Mouse (Mus musculus) heart, postnatal 36 days (tissue): ENCODE measurements around the gene Fthl17f. TPM values are rescaled to one million over a fixed set of nuclear protein-coding genes. Genes with fewer than 3 reads are reported as not detected.
"Not testable (repeated sequence)": the region's sequence is repeated elsewhere in the genome, so short reads cannot be mapped to it uniquely, and the experiment has no call there.

ENCODE experiments used
- DNase-seq, 2 experiments: peaks; one replicate each; pipeline ENCODE4 v3.0.0; 2021 to 2022
- intact Hi-C: fragments of 180-260 bp; cut with DNase I; formaldehyde crosslinking; loops from one replicate; pipeline ENCODE4 v1.15.1; 2025
- total RNA-seq, 2 experiments: library from RNA; stranded (reverse); gene quantifications; 2 replicates each; pipeline ENCODE4 v1.2.3; 2021

Gene Fthl17f
- total RNA-seq, result not detected

GRCm38 (mm10) chrX:9062715-9063114 lies at the start of gene Fthl17f:
Gene Fthl17f, plus strand, starts transcription at chrX:9063015.
- intact Hi-C loops, DNase-seq: not testable (repeated sequence)

GRCm38 (mm10) chrX:9016079-9016478 lies 46.7 kb upstream of the Fthl17f start:
- intact Hi-C loops, result no loop called here

GRCm38 (mm10) chrX:9019481-9019880 lies 43.3 kb upstream of the Fthl17f start:
- intact Hi-C loops, result no loop called here
- DNase-seq, result no peak

More at GRCm38 (mm10) chrX:9016079-9016478, 46.7 kb upstream of the Fthl17f start:
- DNase-seq, result no peak

- DNase-seq, intact Hi-C loops: not testable (repeated sequence)
Measured at GRCm38 (mm10) chrX:9033193-9033592, 29.6 kb upstream of the Fthl17f start, which contains the start of gene Fthl17e. Gene Fthl17e, plus strand, starts transcription at chrX:9033493.

GRCm38 (mm10) chrX:9041611-9042010 lies 21.2 kb upstream of the Fthl17f start:
- intact Hi-C loops, result not testable (repeated sequence)
- peak in 1 of 2 experiments; percentile 3 for DNase-seq

- intact Hi-C loops, result not testable (repeated sequence)
- peak; percentile 55 to 70 for DNase-seq
Measured at GRCm38 (mm10) chrX:9060952-9061351, 1.9 kb upstream of the Fthl17f start.

GRCm38 (mm10) chrX:9062101-9062500 lies 714 bp upstream of the Fthl17f start:
- intact Hi-C loops, result no loop called here
- no peak for DNase-seq

- peak; percentile 7 to 73 for DNase-seq
- intact Hi-C loops, result not testable (repeated sequence)
Measured at GRCm38 (mm10) chrX:9077699-9078098, 14.9 kb downstream of the Fthl17f start.

- intact Hi-C loops, DNase-seq: not testable (repeated sequence)
Measured at GRCm38 (mm10) chrX:9095066-9095465, 32.3 kb downstream of the Fthl17f start.

GRCm38 (mm10) chrX:9104262-9104661 lies 41.4 kb downstream of the Fthl17f start, which contains the start of gene 4930402K13Rik:
Gene 4930402K13Rik, plus strand, starts transcription at chrX:9104562.
- intact Hi-C loops, result no loop called here
- DNase-seq, result no peak

GRCm38 (mm10) chrX:9110381-9110780 lies 47.6 kb downstream of the Fthl17f start:
- intact Hi-C loops, result no loop called here
- no peak for DNase-seq

Other genes with a start within 250 kb of the Fthl17f start
- gene Gm6592, start 219.0 kb upstream of the Fthl17f start, total RNA-seq, result not detected
- gene Gm5751, start 188.8 kb upstream of the Fthl17f start, total RNA-seq, result not detected
- 1 to 10 TPM in 1 of 2 experiments, under 1 TPM in 1; 0.73 to 1.6 TPM for gene B630019K06Rik, start 170.6 kb upstream of the Fthl17f start, total RNA-seq
- gene Fthl17b, start 100.0 kb upstream of the Fthl17f start, total RNA-seq, result not detected
- not detected for gene Fthl17c, start 86.5 kb upstream of the Fthl17f start, total RNA-seq
- not detected for gene Fthl17d, start 76.3 kb upstream of the Fthl17f start, total RNA-seq
- not detected for gene Fthl17e, start 29.5 kb upstream of the Fthl17f start, total RNA-seq
- gene 4930402K13Rik, start 41.5 kb downstream of the Fthl17f start, total RNA-seq, result not detected
- gene Lancl3, start 136.9 kb downstream of the Fthl17f start, total RNA-seq, result 1 to 10 TPM; 5.5 to 5.9 TPM
- not detected for gene Gm14862, start 193.9 kb downstream of the Fthl17f start, total RNA-seq
- gene Xk, start 209.7 kb downstream of the Fthl17f start, total RNA-seq, result 10 to 100 TPM in 1 of 2 experiments, 1 to 10 TPM in 1; 4.8 to 11.0 TPM
- gene H2al1m, start 220.7 kb downstream of the Fthl17f start, total RNA-seq, result under 1 TPM in 1 of 2 experiments, not detected in 1; 0.54 TPM